Mouse (Mus musculus) natural killer cell, adult 2 months (primary cell): ENCODE results near the gene Diras2.

ENCODE experiments used
- DNase-seq, 2 experiments: peaks; one replicate each; pipeline ENCODE4 v3.0.0; 2022; ENCODE audit warnings: low spot score in 2 of 2

Gene Diras2

GRCm38 (mm10) chr13:52465141-52465540, 65.9 kb downstream of the Diras2 start:
- no peak for DNase-seq

GRCm38 (mm10) chr13:52459982-52460381, 71.1 kb downstream of the Diras2 start:
- DNase-seq, result no peak

- no peak for DNase-seq
Observed at GRCm38 (mm10) chr13:52457889-52458324, 73.2 kb downstream of the Diras2 start.

GRCm38 (mm10) chr13:52457177-52457888, 73.7 kb downstream of the Diras2 start:
- DNase-seq, result no peak

GRCm38 (mm10) chr13:52455329-52455728, 75.8 kb downstream of the Diras2 start:
- no peak for DNase-seq

- DNase-seq, result no peak
Observed at GRCm38 (mm10) chr13:52454708-52455250, 76.3 kb downstream of the Diras2 start.
